Mouse (Mus musculus): ENCODE measurements around the gene Chtop. TPM values are rescaled to one million over a fixed set of nuclear protein-coding genes. Genes with fewer than 3 reads are reported as not detected.

Chtop gene
- polyA plus RNA-seq, 1 experiment, result 151 TPM

- Histone ChIP-seq H3K4me3 (replicated peaks; ENCODE audit: insufficient read depth, low read depth, low read length) (no peak overlapping the region), H3K27me3 (ENCODE audit: control insufficient read depth, insufficient read depth, low read length) (no peaks in the 10 kb centered on the region), H3K27ac (ENCODE audit: insufficient read depth, low read length) (no peak overlapping the region), H3K4me1 (ENCODE audit: control insufficient read depth, insufficient read depth, low read length) (no peaks in the 10 kb centered on the region; the same call in 1 of the 2 replicates)
- WGBS, result 13% methylated on average over 3 of the region's 3 CpGs
- no peak for TF ChIP-seq POLR2A (IDR thresholded peaks at IDR 0.05; ENCODE audit: borderline replicate concordance, insufficient read depth, low read length)
- TF ChIP-seq CTCF (IDR thresholded peaks at IDR 0.05; ENCODE audit: borderline replicate concordance, insufficient read depth, low read depth, low read length), result peak; percentile 20; the same call in 1 of the 2 replicates
- DNase-seq, result no peak
Observed at GRCm38 (mm10) chr3:90472213-90472612, 37.1 kb downstream of the Chtop start.

DNA sequence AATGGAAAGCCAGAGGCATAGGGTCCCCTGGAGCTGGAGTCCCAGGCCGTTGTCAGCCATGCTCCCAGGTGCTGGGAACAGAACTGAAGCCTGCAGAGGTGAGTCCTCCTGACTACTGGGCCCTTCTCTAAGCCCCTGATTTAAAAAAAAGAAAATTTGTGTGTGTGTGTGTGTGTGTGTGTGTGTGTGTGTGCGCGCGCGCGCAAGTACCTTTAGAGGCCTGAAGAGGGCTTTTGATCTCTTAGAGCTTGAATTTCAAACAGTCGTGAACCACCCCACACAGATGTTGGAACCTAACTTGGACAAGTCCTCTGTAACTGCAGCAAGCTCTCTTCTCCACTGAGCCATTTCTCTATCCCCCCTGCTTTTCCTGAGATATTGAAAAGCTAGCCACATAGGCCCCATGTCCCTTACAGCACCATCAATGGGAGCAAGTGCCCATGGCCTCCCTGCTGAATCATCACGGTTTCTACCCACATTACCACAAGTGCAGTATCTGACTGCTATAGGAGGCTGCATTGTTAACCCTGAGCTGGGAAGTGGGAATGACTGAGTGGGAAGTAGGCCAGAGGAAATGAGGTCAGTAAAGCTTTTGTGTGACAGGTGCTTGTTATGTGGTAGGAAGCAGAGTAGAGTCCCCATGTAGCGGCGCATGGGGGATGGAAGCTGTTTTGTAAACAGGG lies 41.5 kb downstream of the Chtop start:
- 92% methylated on average over 10 of the region's 10 CpGs for WGBS
- TF ChIP-seq CTCF (IDR thresholded peaks at IDR 0.05; ENCODE audit: borderline replicate concordance, insufficient read depth, low read depth, low read length), result no peak
- no peak for TF ChIP-seq POLR2A (IDR thresholded peaks at IDR 0.05; ENCODE audit: borderline replicate concordance, insufficient read depth, low read length)
- no peak for DNase-seq
- H3K4me1 ChIP-seq (ENCODE audit: control insufficient read depth, insufficient read depth, low read length), result no peaks in the 10 kb centered on the region
- no peak overlapping the region for H3K27ac ChIP-seq (ENCODE audit: insufficient read depth, low read length)
- H3K4me3 ChIP-seq (replicated peaks; ENCODE audit: insufficient read depth, low read depth, low read length), result no peak overlapping the region
- H3K27me3 ChIP-seq (ENCODE audit: control insufficient read depth, insufficient read depth, low read length), result peaks cover 3% of the 10 kb centered on the region; the same call in 1 of the 2 replicates

DNA sequence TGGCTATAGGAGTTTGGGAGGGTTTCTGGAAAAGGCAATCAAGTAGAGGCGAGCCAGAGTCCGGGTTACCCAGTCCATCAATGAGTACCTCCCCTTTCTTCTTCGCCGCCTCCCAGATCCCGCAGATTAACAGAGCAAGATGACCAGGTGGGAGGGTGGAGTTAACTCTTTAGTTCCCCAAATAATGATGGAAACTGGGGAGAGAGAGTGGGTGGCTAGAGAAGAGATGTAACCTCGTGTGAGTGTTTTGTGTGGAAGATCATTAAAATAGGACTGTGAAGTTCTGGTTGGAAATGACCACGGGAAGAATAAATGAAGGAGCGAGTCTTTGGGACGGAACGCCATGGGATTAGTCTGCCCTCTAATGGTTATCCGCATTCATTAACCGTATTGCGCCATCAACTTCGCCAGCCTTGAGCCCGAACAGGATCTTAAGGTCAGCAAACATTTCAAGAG lies 43.0 kb downstream of the Chtop start:
- TF ChIP-seq CTCF (IDR thresholded peaks at IDR 0.05; ENCODE audit: borderline replicate concordance, insufficient read depth, low read depth, low read length) (peak; percentile 74), POLR2A (IDR thresholded peaks at IDR 0.05; ENCODE audit: borderline replicate concordance, insufficient read depth, low read length) (no peak)
- Histone ChIP-seq H3K27me3 (ENCODE audit: control insufficient read depth, insufficient read depth, low read length) (peaks cover 3% of the 10 kb centered on the region; the same call in 1 of the 2 replicates), H3K4me1 (ENCODE audit: control insufficient read depth, insufficient read depth, low read length) (no peaks in the 10 kb centered on the region), H3K4me3 (replicated peaks; ENCODE audit: insufficient read depth, low read depth, low read length) (peak overlapping the region; percentile 60), H3K27ac (ENCODE audit: insufficient read depth, low read length) (no peak overlapping the region)
- peak; percentile 64 to 67 for DNase-seq
- under 1% methylated on average over 15 of the region's 15 CpGs for WGBS

GRCm38 (mm10) chr3:90465686-90466310 lies 43.5 kb downstream of the Chtop start, which contains the start of gene Npr1:
Gene Npr1 (minus strand): TSS chr3:90465866.
- Histone ChIP-seq H3K4me1 (ENCODE audit: control insufficient read depth, insufficient read depth, low read length) (no peaks in the 10 kb centered on the region), H3K4me3 (replicated peaks; ENCODE audit: insufficient read depth, low read depth, low read length) (peak within 1 kb of the TSS; percentile 60), H3K27ac (ENCODE audit: insufficient read depth, low read length) (no peak within 1 kb of the TSS), H3K27me3 (ENCODE audit: control insufficient read depth, insufficient read depth, low read length) (peaks cover 3% of the 10 kb centered on the region; the same call in 1 of the 2 replicates)
- DNase-seq, result peak in 1 of 2 experiments; percentile 18
- TF ChIP-seq POLR2A (IDR thresholded peaks at IDR 0.05; ENCODE audit: borderline replicate concordance, insufficient read depth, low read length), result no peak
- TF ChIP-seq CTCF (IDR thresholded peaks at IDR 0.05; ENCODE audit: borderline replicate concordance, insufficient read depth, low read depth, low read length), result no peak
- WGBS, result under 1% methylated on average over 33 of the region's 49 CpGs

DNA sequence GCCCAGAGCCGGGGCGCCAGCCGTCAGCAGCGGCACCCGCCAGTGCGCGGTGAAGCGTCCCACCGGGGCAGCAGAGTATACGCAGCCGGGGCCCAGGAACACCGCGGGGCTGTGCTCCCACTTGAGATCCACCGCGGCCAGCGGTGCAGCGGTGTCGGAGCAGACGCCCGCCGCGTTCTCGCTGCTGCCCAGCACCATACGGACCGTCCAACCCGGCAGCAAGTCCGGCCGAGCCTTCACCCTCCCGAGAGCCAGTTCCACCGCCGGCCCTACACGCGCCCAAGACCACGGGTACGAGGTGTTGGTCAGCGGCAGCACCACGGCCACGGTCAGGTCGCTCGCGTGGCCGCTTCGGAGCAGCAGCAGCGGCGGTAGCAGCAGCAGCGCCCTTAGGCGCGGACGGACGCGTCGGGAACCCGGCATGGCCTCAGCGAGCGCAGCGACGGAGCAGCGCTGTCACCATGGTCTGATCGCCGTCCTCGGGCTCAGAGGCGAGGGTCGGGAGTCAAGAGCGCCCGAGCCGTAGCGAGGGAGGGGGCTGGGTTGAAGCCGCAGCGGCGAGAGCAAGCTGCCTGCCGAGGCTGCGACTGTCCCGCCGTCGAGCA lies 44.1 kb downstream of the Chtop start:
- WGBS, result 1% methylated on average over 75 of the region's 75 CpGs
- peak in 1 of 2 experiments; percentile 30 for DNase-seq

DNA sequence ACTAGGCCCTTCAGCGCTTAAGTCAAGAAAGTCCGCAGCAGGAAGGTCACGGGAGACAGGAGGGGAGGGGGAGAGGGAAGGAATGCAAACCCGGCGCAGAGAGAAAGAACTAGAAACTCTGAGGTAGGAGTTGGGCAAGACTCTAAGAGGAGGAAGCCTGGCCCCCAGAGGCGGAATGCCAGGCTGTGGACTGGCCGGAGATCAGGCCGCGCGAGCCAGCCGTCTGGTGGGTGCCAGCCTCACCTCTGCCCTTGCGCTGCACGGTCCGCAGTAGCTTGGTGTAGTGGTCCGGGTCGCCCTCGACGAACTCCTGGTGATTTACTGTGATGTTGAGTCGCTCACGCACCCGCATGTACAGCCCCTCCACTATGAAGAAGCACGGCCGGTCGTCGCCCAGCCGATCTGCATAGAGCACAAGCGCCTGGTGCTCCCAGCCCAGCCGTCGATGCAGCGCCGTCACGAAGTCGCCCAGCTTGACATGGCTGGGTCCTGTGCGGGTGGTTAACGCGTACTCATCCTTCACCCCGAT lies 44.7 kb downstream of the Chtop start:
- H3K4me1 ChIP-seq (ENCODE audit: control insufficient read depth, insufficient read depth, low read length), result no peaks in the 10 kb centered on the region
- H3K4me3 ChIP-seq (replicated peaks; ENCODE audit: insufficient read depth, low read depth, low read length), result no peak overlapping the region
- H3K27ac ChIP-seq (ENCODE audit: insufficient read depth, low read length), result no peak overlapping the region
- TF ChIP-seq POLR2A (IDR thresholded peaks at IDR 0.05; ENCODE audit: borderline replicate concordance, insufficient read depth, low read length), result no peak
- TF ChIP-seq CTCF (IDR thresholded peaks at IDR 0.05; ENCODE audit: borderline replicate concordance, insufficient read depth, low read depth, low read length), result no peak
- H3K27me3 ChIP-seq (ENCODE audit: control insufficient read depth, insufficient read depth, low read length), result peaks cover 3% of the 10 kb centered on the region; the same call in 1 of the 2 replicates
- 20% methylated on average over 37 of the region's 37 CpGs for WGBS
- DNase-seq, result no peak

More for the DNA sequence above, 44.1 kb downstream of the Chtop start:
- Histone ChIP-seq H3K27ac (ENCODE audit: insufficient read depth, low read length) (no peak overlapping the region), H3K27me3 (ENCODE audit: control insufficient read depth, insufficient read depth, low read length) (peaks cover 3% of the 10 kb centered on the region; the same call in 1 of the 2 replicates), H3K4me1 (ENCODE audit: control insufficient read depth, insufficient read depth, low read length) (no peaks in the 10 kb centered on the region), H3K4me3 (replicated peaks; ENCODE audit: insufficient read depth, low read depth, low read length) (peak overlapping the region; percentile 41)
- TF ChIP-seq CTCF (IDR thresholded peaks at IDR 0.05; ENCODE audit: borderline replicate concordance, insufficient read depth, low read depth, low read length), result no peak

- H3K27me3 ChIP-seq (ENCODE audit: control insufficient read depth, insufficient read depth, low read length), result peaks cover 3% of the 10 kb centered on the region; the same call in 1 of the 2 replicates
- no peak for DNase-seq
- H3K27ac ChIP-seq (ENCODE audit: insufficient read depth, low read length), result no peak overlapping the region
- no peak for TF ChIP-seq POLR2A (IDR thresholded peaks at IDR 0.05; ENCODE audit: borderline replicate concordance, insufficient read depth, low read length)
- TF ChIP-seq CTCF (IDR thresholded peaks at IDR 0.05; ENCODE audit: borderline replicate concordance, insufficient read depth, low read depth, low read length), result no peak
- no peak overlapping the region for H3K4me3 ChIP-seq (replicated peaks; ENCODE audit: insufficient read depth, low read depth, low read length)
- WGBS, result 41% methylated on average over 7 of the region's 7 CpGs
- H3K4me1 ChIP-seq (ENCODE audit: control insufficient read depth, insufficient read depth, low read length), result no peaks in the 10 kb centered on the region
Observed at GRCm38 (mm10) chr3:90462579-90462978, 46.7 kb downstream of the Chtop start.

Data from cerebellum, adult 2 months (tissue).